Mouse (Mus musculus): Measurements from ENCODE around the gene Eml4. TPM values are rescaled to one million over a fixed set of nuclear protein-coding genes. Genes with fewer than 3 reads are reported as not detected.

Gene Eml4
- total and polyA plus RNA-seq, 3 experiments, result 3.7 to 30.2 (median 26.4) TPM

GRCm38 (mm10) chr17:83430607-83431006, 79.9 kb downstream of the Eml4 start:
- DNase-seq (ENCODE audit: low spot score) (no peak), ATAC-seq (ENCODE audit: extremely low read depth, insufficient number of reproducible peaks, low FRiP score, poor library complexity, severe bottlenecking) (no peak)
- Histone ChIP-seq H3K27me3 (ENCODE audit: insufficient read depth, low read length) (no peaks in the 10 kb centered on the region), H3K9me3 (replicated peaks) (no peaks in the 10 kb centered on the region), H3K36me3 (replicated peaks) (peaks cover 38% of the 10 kb centered on the region), H3K4me1 (ENCODE audit: insufficient read depth, low read depth, low read length) (0 out of 2 replicates have a peak, but pooled peaks cover 2% of the 10 kb centered on the region), H3K4me3 (ENCODE audit: low read depth, low read length) (no peak overlapping the region)
- TF ChIP-seq GATA1 (IDR thresholded peaks at IDR 0.05; ENCODE audit: borderline replicate concordance, low read length), result no peak
- TF ChIP-seq POLR2AphosphoS5 (IDR thresholded peaks at IDR 0.05; ENCODE audit: insufficient replicate concordance, low read depth, low read length), result no peak
- TF ChIP-seq TAL1 (conservative IDR thresholded peaks at IDR 0.05; ENCODE audit: low read depth, low read length), result no peak
- no peak for TF ChIP-seq CTCF (IDR thresholded peaks at IDR 0.05; ENCODE audit: low read depth, low read length)
- no peak for TF ChIP-seq GATA2 (IDR thresholded peaks at IDR 0.05; ENCODE audit: borderline replicate concordance, low read depth, low read length)

- Histone ChIP-seq H3K27me3 (ENCODE audit: insufficient read depth, low read length) (no peaks in the 10 kb centered on the region), H3K4me1 (ENCODE audit: insufficient read depth, low read depth, low read length) (no peaks in the 10 kb centered on the region), H3K4me3 (ENCODE audit: low read depth, low read length) (no peak overlapping the region), H3K9me3 (replicated peaks) (no peaks in the 10 kb centered on the region), H3K36me3 (replicated peaks) (peaks cover 36% of the 10 kb centered on the region)
- DNase-seq (ENCODE audit: low spot score), result no peak
- no peak for TF ChIP-seq GATA2 (IDR thresholded peaks at IDR 0.05; ENCODE audit: borderline replicate concordance, low read depth, low read length)
- no peak for TF ChIP-seq CTCF (IDR thresholded peaks at IDR 0.05; ENCODE audit: low read depth, low read length)
- no peak for TF ChIP-seq GATA1 (IDR thresholded peaks at IDR 0.05; ENCODE audit: borderline replicate concordance, low read length)
- no peak for TF ChIP-seq TAL1 (conservative IDR thresholded peaks at IDR 0.05; ENCODE audit: low read depth, low read length)
- no peak for TF ChIP-seq POLR2AphosphoS5 (IDR thresholded peaks at IDR 0.05; ENCODE audit: insufficient replicate concordance, low read depth, low read length)
- ATAC-seq (ENCODE audit: extremely low read depth, insufficient number of reproducible peaks, low FRiP score, poor library complexity, severe bottlenecking), result no peak
Observed at GRCm38 (mm10) chr17:83443406-83443805, 92.7 kb downstream of the Eml4 start.

DNA sequence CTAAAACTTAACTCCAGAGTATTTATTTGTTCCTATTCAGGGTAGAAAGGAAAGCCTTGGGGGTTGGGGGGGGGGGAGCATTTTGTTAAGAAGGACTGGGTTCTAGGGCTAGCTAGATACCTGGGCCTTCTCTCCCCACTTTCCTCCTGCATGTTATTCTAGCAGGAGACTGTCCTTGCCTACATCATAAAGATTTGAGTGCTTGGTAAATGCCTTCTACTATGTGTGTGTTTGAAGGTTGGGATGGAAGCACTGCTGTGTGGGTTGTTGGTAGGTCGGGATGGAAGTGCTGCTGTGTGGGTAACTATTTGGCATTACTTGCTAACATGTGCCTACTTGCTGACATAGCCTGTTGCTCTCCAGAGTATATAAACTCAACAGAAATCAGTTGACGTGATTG, 98.9 kb downstream of the Eml4 start:
- no peak overlapping the region for H3K4me3 ChIP-seq (ENCODE audit: low read depth, low read length)
- ATAC-seq (ENCODE audit: extremely low read depth, insufficient number of reproducible peaks, low FRiP score, poor library complexity, severe bottlenecking) (no peak), DNase-seq (ENCODE audit: low spot score) (no peak)
- H3K36me3 ChIP-seq (replicated peaks), result peaks cover 59% of the 10 kb centered on the region
- no peaks in the 10 kb centered on the region for H3K9me3 ChIP-seq (replicated peaks)
- no peak for TF ChIP-seq POLR2AphosphoS5 (IDR thresholded peaks at IDR 0.05; ENCODE audit: insufficient replicate concordance, low read depth, low read length)
- TF ChIP-seq CTCF (IDR thresholded peaks at IDR 0.05; ENCODE audit: low read depth, low read length), result no peak
- TF ChIP-seq GATA1 (IDR thresholded peaks at IDR 0.05; ENCODE audit: borderline replicate concordance, low read length), result no peak
- no peak for TF ChIP-seq GATA2 (IDR thresholded peaks at IDR 0.05; ENCODE audit: borderline replicate concordance, low read depth, low read length)
- no peak for TF ChIP-seq TAL1 (conservative IDR thresholded peaks at IDR 0.05; ENCODE audit: low read depth, low read length)
- H3K4me1 ChIP-seq (ENCODE audit: insufficient read depth, low read depth, low read length), result no peaks in the 10 kb centered on the region
- no peaks in the 10 kb centered on the region for H3K27me3 ChIP-seq (ENCODE audit: insufficient read depth, low read length)

GRCm38 (mm10) chr17:83451367-83451766, 100.6 kb downstream of the Eml4 start:
- DNase-seq (ENCODE audit: low spot score) (no peak), ATAC-seq (ENCODE audit: extremely low read depth, insufficient number of reproducible peaks, low FRiP score, poor library complexity, severe bottlenecking) (no peak)
- TF ChIP-seq CTCF (IDR thresholded peaks at IDR 0.05; ENCODE audit: low read depth, low read length) (no peak), GATA2 (IDR thresholded peaks at IDR 0.05; ENCODE audit: borderline replicate concordance, low read depth, low read length) (no peak), GATA1 (IDR thresholded peaks at IDR 0.05; ENCODE audit: borderline replicate concordance, low read length) (no peak), POLR2AphosphoS5 (IDR thresholded peaks at IDR 0.05; ENCODE audit: insufficient replicate concordance, low read depth, low read length) (no peak), TAL1 (conservative IDR thresholded peaks at IDR 0.05; ENCODE audit: low read depth, low read length) (no peak)
- H3K4me1 ChIP-seq (ENCODE audit: insufficient read depth, low read depth, low read length), result no peaks in the 10 kb centered on the region
- peaks cover 68% of the 10 kb centered on the region for H3K36me3 ChIP-seq (replicated peaks)
- H3K4me3 ChIP-seq (ENCODE audit: low read depth, low read length), result no peak overlapping the region
- H3K27me3 ChIP-seq (ENCODE audit: insufficient read depth, low read length), result no peaks in the 10 kb centered on the region
- H3K9me3 ChIP-seq (replicated peaks), result no peaks in the 10 kb centered on the region

GRCm38 (mm10) chr17:83451796-83452195, 101.1 kb downstream of the Eml4 start:
- H3K36me3 ChIP-seq (replicated peaks), result peaks cover 71% of the 10 kb centered on the region

DNA sequence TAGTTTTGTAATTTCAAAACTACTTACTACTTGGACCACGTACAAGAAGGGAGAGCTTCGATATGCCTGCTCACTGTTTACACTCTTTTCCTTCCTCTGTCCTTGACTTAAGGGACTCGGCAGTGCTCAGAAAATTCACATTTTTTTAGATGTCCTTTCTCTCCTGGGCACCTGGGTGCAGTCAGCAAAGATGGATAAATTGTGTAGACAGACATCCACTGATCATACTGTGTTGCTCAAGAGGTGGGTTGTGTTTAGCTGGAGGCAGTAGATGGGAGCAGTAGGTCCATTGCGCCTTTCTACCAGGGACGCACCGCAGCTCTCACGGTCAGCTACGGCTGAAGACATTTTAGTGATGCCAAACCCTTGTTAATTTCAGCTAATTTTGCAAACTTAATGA, 101.7 kb downstream of the Eml4 start:
- Histone ChIP-seq H3K9me3 (replicated peaks) (no peaks in the 10 kb centered on the region), H3K4me1 (ENCODE audit: insufficient read depth, low read depth, low read length) (no peaks in the 10 kb centered on the region), H3K4me3 (ENCODE audit: low read depth, low read length) (no peak overlapping the region), H3K36me3 (replicated peaks) (peaks cover 74% of the 10 kb centered on the region), H3K27me3 (ENCODE audit: insufficient read depth, low read length) (no peaks in the 10 kb centered on the region)
- DNase-seq (ENCODE audit: low spot score) (no peak), ATAC-seq (ENCODE audit: extremely low read depth, insufficient number of reproducible peaks, low FRiP score, poor library complexity, severe bottlenecking) (no peak)
- TF ChIP-seq GATA1 (IDR thresholded peaks at IDR 0.05; ENCODE audit: borderline replicate concordance, low read length) (no peak), CTCF (IDR thresholded peaks at IDR 0.05; ENCODE audit: low read depth, low read length) (no peak), POLR2AphosphoS5 (IDR thresholded peaks at IDR 0.05; ENCODE audit: insufficient replicate concordance, low read depth, low read length) (no peak)

More at GRCm38 (mm10) chr17:83451796-83452195, 101.1 kb downstream of the Eml4 start:
- no peak overlapping the region for H3K4me3 ChIP-seq (ENCODE audit: low read depth, low read length)
- no peaks in the 10 kb centered on the region for H3K9me3 ChIP-seq (replicated peaks)
- TF ChIP-seq POLR2AphosphoS5 (IDR thresholded peaks at IDR 0.05; ENCODE audit: insufficient replicate concordance, low read depth, low read length), result no peak
- TF ChIP-seq GATA2 (IDR thresholded peaks at IDR 0.05; ENCODE audit: borderline replicate concordance, low read depth, low read length), result no peak
- TF ChIP-seq TAL1 (conservative IDR thresholded peaks at IDR 0.05; ENCODE audit: low read depth, low read length), result no peak
- no peak for TF ChIP-seq CTCF (IDR thresholded peaks at IDR 0.05; ENCODE audit: low read depth, low read length)
- no peak for DNase-seq (ENCODE audit: low spot score)
- no peaks in the 10 kb centered on the region for H3K27me3 ChIP-seq (ENCODE audit: insufficient read depth, low read length)
- no peak for ATAC-seq (ENCODE audit: extremely low read depth, insufficient number of reproducible peaks, low FRiP score, poor library complexity, severe bottlenecking)
- no peaks in the 10 kb centered on the region for H3K4me1 ChIP-seq (ENCODE audit: insufficient read depth, low read depth, low read length)

Measured in G1E (cell line).